Mouse (Mus musculus): ENCODE data around the gene Gm20388.

The Gm20388 gene

DNA sequence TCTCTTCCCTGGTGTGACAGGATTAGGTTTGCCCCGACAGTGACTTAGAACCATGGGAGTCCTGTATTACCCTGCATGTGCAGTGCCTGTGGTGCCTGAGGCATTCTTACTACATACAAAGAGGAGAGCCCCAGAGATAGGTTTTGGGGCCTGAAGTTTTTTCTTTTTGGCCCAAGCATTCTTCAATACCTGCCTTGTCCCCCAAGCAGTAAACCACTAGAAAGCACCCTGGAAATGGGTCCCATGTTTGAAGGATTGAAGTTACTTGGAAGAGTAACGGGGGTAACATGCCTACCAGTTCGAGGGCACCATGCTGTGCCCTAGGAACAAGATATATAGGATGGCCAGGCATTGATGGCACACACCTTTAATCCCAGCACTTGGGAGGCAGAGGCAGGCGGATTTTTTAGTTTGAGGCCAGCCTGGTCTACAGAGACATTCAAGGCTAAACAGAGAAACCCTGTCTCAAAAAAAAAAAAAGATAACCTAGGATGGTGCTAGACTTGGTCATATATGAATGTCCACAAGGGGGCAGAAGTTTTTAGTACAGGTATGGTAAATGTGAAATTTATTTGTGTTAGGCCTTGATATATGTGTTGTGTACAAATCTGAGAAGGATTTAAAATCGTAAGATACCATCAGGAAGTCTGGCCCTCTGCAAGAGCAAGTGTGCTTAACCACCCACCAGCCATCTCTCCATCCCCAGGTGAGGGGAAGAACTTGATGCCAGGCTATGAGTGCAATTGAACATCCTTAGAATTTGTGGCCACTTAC is 3195.1 kb downstream of the Gm20388 start:
- peak; percentile 80 for DNase-seq (ENCODE audit: low read depth, low spot score)

DNA sequence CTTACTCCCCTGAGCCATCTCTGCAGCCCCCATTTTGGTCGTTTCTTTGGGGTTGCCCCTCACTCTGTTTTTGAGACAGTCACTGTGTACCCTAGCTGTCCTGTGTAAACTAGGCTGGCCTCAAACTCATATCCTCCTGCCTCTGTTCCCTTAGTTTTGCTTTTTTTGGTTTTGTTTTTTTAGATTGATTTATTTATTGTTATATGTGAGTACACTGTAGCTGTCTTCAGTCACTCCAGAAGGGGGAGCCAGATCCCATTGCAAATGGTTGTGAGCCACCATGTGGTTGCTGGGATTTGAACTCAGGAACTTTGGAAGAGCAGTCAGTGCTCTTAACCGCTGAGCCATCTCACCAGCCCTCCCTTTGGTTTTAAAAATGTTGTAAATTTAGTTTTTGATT is 3195.9 kb downstream of the Gm20388 start:
- DNase-seq (ENCODE audit: low read depth, low spot score): peak; percentile 55

DNA sequence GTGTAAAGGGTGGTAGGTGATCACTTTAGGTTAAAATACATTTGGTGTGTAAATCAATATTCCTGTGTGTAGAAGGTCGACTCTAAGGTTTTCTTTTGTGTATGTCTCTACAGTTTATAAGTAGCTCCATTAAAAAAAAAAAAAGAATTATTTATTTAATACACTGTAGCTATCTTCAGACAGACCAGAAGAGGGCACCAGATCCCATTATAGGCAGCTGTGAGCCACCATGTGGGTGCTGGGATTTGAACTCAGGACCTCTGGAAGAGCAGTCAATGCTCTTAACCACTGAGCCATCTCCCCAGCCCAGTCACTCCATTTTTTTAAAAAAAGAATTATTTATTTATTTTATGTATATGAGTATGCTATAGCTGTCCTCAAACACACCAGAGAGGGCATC is 3197.4 kb downstream of the Gm20388 start:
- DNase-seq (ENCODE audit: low read depth, low spot score): no peak

DNA sequence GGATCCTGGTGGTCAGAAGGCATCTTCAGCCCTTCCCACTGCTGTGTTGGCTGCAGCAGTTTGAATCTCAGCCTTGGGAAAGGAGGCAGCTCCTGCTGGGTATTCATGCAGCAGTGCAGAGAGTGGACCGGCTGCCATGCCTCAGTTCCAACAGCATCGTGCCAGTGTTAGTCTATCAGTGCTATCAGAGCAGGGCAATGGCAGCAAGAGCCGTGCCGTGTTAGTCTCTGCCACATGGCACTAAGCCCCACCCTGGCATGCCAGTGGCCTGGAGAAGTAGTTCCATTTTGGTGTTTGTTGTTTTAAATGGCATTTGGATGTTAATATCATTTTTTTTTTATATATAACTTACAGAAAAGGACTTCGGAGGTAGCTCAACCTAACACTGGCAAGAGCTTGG is 3198.3 kb downstream of the Gm20388 start:
- no peak for DNase-seq (ENCODE audit: low read depth, low spot score)

GRCm38 (mm10) chr8:123110649-123111048 is 3200.0 kb downstream of the Gm20388 start:
- DNase-seq (ENCODE audit: low read depth, low spot score): peak; percentile 90

- DNase-seq (ENCODE audit: low read depth, low spot score): no peak
Observed at GRCm38 (mm10) chr8:123112892-123113291, 3202.3 kb downstream of the Gm20388 start.

GRCm38 (mm10) chr8:123113908-123114469 is 3203.3 kb downstream of the Gm20388 start:
- DNase-seq (ENCODE audit: low read depth, low spot score): no peak

GRCm38 (mm10) chr8:123114644-123115043 is 3204.0 kb downstream of the Gm20388 start:
- no peak for DNase-seq (ENCODE audit: low read depth, low spot score)

GRCm38 (mm10) chr8:123117127-123117731 is 3206.6 kb downstream of the Gm20388 start, which contains the start of gene Cpne7:
Gene Cpne7, plus strand, starts transcription at chr8:123117374.
- no peak for DNase-seq (ENCODE audit: low read depth, low spot score)

DNA sequence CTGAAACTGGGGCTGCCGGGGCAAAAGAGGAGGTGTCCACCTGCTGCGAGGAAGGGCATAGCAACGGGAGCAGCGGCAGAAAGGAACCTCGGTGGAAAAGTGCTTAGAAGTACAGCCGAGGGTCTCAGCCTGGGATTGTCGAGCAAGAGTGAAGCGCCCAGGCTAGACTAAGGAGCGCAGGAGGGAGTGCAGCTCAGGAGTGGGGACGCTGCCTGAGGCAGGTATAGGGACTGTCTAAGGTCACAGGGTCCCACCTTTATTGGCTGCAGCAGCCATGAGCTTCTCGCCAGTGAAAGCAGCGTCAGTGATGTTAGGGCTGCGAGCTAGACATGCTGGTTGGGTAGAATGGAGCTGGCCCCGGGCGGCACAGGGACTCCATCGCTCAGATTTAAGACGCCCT is 3207.1 kb downstream of the Gm20388 start:
- DNase-seq (ENCODE audit: low read depth, low spot score): no peak

GRCm38 (mm10) chr8:123122059-123122458 is 3211.4 kb downstream of the Gm20388 start:
- no peak for DNase-seq (ENCODE audit: low read depth, low spot score)

DNA sequence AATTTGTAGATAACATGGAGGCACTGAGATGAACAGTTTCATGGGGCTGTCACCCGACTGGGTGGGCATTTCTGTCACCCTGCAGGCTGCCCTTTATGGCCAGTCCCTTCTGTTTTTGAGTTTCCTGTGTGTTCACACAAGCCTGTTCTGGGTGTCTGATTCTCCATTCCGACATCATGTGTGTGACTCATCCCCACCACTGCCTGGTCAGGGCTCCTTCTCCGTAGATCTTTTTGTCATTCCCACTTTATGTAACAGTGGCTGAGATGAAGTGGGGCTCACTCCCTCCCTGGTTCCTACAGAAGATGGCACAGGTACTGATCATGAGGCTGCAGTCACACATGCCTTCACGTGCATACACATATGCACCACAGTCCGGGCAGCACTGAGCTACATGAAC is 3212.0 kb downstream of the Gm20388 start:
- DNase-seq (ENCODE audit: low read depth, low spot score): no peak

DNA sequence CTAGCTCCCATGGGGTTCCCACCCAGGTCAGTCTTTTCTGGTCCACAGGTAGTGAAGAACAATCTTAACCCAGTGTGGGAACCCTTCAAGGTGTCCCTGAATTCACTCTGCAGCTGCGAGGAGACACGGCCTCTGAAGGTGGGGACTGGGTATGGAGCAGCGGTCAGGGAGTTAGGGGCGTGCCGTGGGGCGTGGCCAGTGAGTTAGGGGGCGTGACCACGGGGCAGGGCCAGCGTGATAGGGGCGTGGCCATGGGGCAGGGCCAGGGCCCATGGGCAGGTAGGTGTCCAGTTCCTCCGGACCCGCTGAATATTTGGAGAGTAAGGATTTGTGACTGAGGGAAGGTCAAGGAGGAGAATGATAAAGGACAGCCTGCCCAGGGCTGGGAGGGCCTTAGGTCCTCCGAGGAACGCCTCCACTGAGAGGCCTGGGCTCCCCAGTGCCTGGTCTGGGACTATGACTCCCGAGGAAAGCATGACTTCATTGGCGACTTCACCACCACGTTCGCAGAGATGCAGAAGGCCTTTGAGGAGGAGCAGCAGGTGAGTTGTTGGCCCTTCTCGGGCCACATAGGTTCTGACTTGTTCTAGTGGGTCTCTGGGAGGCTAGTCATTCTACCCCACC is 3215.7 kb downstream of the Gm20388 start:
- peak; percentile 58 for DNase-seq (ENCODE audit: low read depth, low spot score)

GRCm38 (mm10) chr8:123131041-123131440 is 3220.4 kb downstream of the Gm20388 start:
- DNase-seq (ENCODE audit: low read depth, low spot score): no peak

DNA sequence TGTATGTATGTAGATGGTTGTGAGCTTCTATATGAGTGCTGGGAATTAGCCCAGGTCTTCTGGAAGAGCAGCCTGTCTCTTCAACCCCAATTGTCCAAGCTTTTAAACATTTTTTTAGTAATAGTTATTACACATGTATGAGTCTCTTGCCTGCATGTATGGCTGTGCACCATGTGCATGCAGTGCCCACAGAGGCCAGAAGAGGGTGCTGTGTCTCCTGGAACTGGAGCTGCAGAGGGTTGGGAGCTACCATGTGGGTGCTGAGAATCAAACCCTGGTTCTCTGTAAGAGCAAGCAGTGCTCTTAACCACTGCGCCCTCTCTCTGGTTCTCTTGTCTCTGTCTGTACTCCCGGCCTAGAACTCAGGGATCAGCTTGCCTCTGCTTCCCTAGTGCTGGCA is 3222.3 kb downstream of the Gm20388 start:
- no peak for DNase-seq (ENCODE audit: low read depth, low spot score)

- no peak for DNase-seq (ENCODE audit: low read depth, low spot score)
Observed at GRCm38 (mm10) chr8:123134149-123134713, 3223.6 kb downstream of the Gm20388 start.

GRCm38 (mm10) chr8:123135406-123135805 is 3224.8 kb downstream of the Gm20388 start:
- no peak for DNase-seq (ENCODE audit: low read depth, low spot score)

GRCm38 (mm10) chr8:123135806-123136205 is 3225.2 kb downstream of the Gm20388 start:
- no peak for DNase-seq (ENCODE audit: low read depth, low spot score)

GRCm38 (mm10) chr8:123136287-123136686 is 3225.6 kb downstream of the Gm20388 start:
- no peak for DNase-seq (ENCODE audit: low read depth, low spot score)

- DNase-seq (ENCODE audit: low read depth, low spot score): no peak
Observed at GRCm38 (mm10) chr8:123137645-123138077, 3227.0 kb downstream of the Gm20388 start.

GRCm38 (mm10) chr8:123138741-123139140 is 3228.1 kb downstream of the Gm20388 start:
- no peak for DNase-seq (ENCODE audit: low read depth, low spot score)

Measured in ES-CJ7 (cell line).